Mouse (Mus musculus): Measurements from ENCODE around the gene Map2k6.

Gene Map2k6

GRCm38 (mm10) chr11:110453445-110454154, 54.7 kb downstream of the Map2k6 start:
- DNase-seq: no peak

DNA sequence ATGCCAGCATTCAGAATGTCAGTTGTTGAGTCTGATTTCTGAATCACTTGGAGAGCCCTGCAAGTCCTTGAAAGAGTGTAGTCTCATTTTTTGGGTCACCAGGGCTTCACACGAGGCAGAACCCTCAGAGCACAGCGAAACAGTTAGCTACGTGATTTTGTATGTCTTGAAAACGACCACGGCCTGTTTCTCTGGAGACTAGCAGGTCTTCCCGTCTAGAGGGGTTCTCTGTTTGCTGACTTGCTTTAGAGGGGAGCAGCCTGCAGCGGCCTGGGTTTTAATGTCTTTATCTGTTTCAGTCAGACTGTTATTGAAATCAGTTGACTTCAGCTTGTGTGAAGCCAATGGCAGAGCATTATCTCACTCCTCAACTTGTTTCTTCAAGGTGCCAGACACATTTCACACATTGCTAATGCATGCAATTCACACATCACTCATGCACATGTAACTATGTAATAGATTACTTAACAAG, 58.6 kb downstream of the Map2k6 start:
- DNase-seq: no peak

DNA sequence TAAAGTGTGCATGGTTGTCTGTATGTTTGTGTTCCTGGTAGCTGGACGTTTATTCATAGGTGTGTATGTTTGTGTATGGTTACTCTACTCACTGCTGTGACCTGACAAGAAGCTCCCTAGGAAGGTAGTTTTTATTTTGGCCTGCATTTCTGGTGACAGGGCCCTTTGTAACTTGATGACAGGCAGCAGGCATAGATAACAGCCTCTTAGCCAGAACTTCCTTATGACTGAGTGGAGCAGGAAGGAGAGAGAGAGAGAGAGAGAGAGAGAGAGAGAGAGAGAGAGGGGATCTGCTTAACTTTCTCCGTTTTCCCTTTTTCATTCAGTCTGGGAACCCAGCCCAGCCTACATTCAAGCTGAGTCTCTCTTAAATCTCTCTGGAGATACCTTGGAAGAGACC, 61.6 kb downstream of the Map2k6 start:
- no peak for DNase-seq

DNA sequence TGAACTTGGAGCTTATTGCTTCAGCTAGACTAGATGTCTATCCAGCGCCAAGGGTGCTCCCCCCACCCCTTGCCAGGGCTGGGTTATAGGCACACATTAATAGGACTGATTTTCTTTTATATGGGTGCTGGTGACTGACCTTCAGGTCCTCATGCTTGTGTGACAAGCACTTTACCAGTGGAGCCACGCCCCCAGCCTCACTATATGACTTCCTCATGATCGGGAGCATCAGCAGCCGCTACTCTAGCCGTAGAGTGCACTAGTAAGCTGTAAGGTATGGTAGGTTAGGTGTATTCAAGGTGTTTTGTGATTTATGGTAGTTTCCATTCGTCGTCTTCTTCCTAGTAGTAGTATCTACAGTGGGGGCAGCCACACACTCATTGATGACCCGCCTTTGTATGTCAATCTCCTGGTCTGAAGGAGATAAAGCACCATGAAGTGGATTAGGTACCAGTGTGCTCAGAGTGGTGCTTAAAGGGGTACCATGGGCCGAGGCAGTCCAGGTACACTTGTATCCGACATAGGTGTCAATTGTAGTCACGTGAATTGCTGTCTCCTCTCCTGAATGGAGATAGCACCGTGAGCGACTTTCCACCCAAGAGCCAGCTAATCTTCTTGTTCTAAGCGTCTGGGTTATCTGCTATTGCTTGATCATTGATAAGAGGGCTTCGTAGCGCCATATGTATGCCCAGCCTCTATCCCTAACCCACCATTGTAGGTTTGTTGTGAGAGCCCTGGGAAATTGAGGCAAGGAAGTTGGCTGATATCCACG, 62.8 kb downstream of the Map2k6 start:
- DNase-seq: no peak

GRCm38 (mm10) chr11:110462975-110463578, 64.2 kb downstream of the Map2k6 start:
- no peak for DNase-seq

DNA sequence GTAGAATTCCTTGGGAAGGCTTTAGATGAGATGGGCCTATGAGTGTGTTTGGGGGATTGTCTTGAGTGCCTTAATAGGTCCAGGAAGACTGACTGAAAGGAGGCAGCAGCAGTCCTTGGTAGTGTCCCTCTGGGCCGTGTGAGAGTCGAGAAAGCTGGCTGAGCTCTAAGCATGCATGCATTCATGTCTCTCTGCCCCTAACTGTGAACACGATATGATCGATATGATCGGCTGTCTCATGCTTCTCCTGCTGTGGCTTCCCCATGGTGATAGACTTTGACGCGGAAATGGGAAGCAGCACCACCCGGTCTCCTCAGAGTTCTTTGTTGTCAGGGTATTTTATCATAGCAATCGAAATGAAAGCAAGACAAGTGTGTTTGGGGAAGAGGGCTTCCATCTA, 64.9 kb downstream of the Map2k6 start:
- no peak for DNase-seq

GRCm38 (mm10) chr11:110469054-110469453, 70.1 kb downstream of the Map2k6 start:
- no peak for DNase-seq

- no peak for DNase-seq
Observed at GRCm38 (mm10) chr11:110470561-110471273, 71.8 kb downstream of the Map2k6 start.

DNA sequence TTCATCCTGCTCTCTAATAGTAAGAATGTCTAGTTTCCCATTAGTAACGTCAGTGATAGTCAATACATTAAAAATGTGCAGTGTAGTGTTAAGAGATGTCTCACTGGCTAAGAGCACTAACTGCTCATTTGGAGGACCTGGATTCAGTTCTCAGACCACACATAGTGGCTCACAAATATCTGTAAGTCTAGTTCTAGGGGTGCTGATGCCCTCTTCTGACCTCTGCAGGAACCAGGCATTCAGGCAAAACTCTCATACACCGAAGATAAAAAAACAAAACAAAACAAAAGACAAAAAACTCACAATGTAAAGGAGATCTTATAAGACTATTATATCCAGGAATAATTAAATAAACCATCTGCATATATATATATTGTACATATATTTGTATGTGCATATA, 72.4 kb downstream of the Map2k6 start:
- no peak for DNase-seq

DNA sequence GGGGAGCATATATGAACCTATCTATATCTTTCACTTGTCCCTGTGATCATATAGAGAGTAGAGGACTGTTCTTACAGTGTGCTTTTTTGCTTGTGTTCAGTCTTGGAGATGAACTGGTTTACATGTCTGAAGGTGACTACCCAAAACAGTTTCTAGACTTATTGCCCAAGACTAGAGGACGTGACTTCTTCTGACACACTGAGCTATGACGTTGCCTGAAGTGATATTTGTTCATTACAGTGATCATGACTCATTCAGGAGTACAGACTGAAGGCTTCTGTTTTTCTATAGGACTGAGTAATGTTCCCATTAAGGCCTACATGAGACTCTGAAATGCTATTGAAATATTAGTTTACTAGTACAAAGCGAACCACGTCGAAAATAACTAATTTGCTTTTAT, 73.2 kb downstream of the Map2k6 start:
- DNase-seq: no peak

- DNase-seq: no peak
Observed at GRCm38 (mm10) chr11:110473495-110473894, 74.6 kb downstream of the Map2k6 start.

GRCm38 (mm10) chr11:110476361-110477151, 77.6 kb downstream of the Map2k6 start:
- DNase-seq: no peak

DNA sequence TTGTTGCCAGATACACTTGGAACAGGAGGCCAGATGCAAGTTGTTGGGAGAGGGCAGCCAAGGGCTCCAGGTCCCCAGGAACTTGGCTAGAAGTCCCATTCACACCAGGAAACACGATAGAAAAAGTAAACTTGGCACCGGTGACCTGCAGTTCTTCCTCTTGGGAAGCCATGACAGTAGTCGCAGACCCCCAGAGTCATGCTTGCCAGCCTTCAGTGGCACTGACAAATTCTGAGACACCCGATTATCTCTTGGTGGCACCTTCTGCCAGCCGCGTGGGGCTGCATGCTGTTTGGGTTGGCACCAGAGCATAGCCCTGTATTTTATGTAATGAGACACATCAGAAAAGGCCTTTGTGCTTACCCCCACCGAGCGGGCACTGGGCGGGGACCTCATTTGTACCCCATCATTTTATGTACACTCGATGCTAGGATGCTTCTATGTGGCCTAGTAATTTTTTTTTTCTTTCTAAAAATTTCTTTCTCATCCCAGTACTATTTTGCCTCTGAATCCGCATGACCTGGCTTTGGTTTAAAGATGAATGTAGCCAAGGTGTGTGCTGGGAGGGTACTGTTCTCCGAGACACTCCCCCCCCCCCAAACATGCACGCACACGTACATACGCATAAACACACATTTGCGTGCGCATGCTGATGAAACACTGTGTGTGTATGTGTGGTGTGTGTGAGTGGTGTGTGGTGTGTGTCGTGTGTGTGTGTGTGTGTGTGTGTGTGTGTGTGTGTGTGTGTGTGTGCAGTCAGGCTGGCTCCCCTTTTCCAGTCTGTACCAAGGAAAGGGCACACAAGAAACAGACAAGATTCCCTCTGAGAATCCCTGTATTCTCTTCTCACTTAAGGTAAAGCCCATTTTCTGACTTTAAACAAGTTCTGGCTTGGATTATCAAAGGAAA, 79.3 kb downstream of the Map2k6 start:
- no peak for DNase-seq

DNA sequence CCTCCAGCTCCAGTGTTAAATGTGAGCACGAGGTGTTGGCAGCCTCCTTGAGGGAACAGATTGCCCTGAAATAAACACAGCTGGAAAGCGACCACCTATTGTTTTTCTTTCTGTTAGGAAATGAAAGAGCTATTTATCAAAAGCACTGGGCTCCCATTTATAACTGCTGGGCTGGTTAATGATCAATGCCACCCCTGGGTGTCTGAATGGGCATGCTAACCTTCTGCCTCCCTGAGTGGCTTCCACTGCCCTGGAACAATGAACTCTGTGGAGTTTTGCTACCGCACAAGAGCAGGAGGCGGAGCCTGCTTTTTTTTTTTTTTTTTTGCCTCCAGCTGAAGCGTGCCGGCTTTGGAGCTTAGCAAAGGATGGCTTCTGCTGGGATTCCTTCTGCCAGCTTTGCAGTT, 80.1 kb downstream of the Map2k6 start:
- DNase-seq: no peak

DNA sequence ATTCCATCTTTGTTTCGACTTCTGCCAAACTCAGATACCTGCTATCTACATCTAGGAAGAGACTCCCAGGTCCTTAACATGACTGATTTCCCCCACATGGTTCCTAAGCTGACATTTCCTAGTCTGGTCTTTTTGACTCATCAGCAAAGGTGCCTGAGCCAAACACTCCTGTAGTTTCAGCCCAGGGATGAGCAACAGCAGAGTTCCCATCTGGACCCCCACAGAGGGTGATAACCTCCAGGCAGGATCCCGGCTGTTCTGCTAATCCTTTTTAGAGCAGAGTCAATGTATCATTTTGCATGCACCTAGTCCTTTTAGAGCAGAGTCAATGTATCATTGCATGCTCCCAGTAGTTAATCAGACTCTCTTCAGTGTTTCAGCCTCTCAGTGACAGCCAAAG, 82.5 kb downstream of the Map2k6 start:
- no peak for DNase-seq

DNA sequence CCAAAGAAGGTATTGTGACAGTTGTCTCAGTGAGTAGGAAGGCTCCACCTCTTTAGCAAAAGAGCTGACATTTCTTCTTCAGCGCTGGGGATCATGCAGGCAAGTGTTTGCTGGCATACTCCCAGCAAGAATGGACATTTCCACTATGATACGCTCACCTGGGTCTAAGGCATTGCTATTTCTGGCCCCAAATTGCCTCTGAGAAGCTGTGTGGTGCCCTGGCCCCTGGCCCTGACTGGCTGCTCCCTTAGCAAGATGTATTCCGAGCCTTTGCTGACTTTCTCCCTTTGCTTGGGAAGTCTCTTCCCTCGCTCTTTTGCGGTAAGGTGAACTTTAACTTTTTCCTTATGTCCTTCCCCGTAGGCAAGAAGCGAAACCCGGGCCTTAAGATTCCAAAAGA, 83.3 kb downstream of the Map2k6 start:
- DNase-seq: no peak

DNA sequence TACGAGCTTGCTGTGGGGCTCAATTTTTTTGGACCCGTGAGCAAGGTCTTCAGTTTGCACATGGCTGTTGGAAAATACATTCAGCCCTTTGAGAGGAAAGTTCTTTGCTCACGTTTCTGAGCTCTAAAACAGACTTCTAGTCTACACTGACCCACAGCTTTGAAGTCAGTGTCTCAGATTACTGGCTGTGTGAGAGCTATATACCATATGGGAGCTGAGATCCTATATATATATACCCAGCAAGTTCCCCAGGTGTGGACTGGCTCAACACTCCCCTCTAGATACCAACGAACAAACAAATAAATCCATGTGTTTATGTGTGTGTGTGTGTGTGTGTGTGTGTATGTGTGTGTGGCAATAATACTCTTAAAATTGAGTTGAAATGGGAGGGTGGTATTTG, 83.7 kb downstream of the Map2k6 start:
- no peak for DNase-seq

DNA sequence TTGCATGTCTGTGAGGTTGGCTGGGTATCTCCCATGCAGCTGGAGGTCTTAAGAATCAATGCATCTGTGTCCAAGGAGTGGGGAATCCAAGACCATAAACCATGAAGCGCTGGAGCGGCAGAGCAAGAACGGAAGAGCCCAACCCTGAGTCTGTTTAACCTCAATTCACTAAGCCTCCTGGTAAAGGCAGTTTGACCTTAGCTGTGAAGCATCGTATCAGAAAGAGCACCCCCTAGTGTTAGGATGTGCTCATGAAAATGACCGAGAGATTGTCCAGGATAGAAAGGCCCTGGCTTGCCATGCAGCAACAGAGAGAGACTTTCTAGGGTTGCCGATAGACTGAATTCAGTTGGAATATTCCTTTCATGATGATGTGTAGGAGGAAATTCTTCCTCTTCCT, 84.2 kb downstream of the Map2k6 start:
- no peak for DNase-seq

DNA sequence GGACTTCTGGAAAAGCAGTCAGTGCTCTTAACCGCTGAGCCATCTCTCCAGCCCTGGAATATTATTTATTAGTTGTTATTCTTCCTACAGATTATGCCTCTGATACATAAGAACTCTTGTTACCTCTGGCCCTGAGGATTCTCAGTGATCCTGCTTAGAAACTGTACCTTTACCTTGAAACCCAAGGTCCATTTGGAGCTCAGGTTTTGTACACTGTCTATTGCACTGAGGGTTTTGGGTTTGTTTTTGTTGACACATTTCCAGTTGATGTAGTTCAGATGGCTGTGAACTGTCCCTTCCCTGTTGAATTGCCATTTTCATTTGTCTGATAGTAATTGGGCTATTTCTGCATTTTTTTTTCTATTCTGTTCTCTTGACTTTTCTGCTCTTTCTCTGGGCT, 85.5 kb downstream of the Map2k6 start:
- DNase-seq: no peak

DNA sequence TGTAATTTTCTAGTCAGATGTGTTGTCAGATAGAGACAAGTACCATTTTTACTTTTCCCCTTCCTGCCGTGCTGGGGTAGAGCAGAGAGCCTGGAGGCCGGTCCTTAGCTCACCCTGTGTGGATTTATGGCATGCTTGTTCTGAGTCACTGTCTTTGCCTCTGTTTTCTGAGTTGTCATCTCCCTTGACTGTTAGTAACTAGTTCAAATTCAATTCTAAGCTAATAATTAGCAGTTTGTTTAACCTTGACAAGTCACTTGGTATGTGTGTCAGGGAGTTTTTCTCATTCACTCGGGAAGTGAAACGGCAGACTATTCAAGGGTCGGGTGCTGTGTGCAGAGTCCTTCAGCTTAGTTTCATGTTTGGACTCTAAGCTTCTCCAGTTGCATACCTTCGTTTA, 86.2 kb downstream of the Map2k6 start:
- no peak for DNase-seq

GRCm38 (mm10) chr11:110487796-110488195, 88.9 kb downstream of the Map2k6 start:
- DNase-seq: no peak
